Mouse (Mus musculus): ENCODE measurements around the gene Prkca.

- TF ChIP-seq EP300 (IDR thresholded peaks at IDR 0.05; ENCODE audit: low read depth in 1 of 2, low read length in 2 of 2) (no peak), ZNF384 (IDR thresholded peaks at IDR 0.05; ENCODE audit: low read depth, low read length) (no peak), ELF1 (IDR thresholded peaks at IDR 0.05; ENCODE audit: low read depth, low read length) (no peak), TAL1 (IDR thresholded peaks at IDR 0.05; ENCODE audit: low read length) (no peak), CTCF (IDR thresholded peaks at IDR 0.05 in 2 of 3, conservative IDR thresholded peaks at IDR 0.05 in 1 of 3; ENCODE audit: control insufficient read depth in 1 of 3, insufficient read depth in 1 of 3, low read depth in 2 of 3, low read length in 3 of 3, poor library complexity in 1 of 3, severe bottlenecking in 1 of 3) (no peak), GABPA (IDR thresholded peaks at IDR 0.05; ENCODE audit: low read depth, low read length) (no peak), USF2 (IDR thresholded peaks at IDR 0.05; ENCODE audit: borderline replicate concordance in 1 of 2, insufficient read depth in 1 of 2, low read depth in 1 of 2, low read length in 2 of 2) (no peak), ZC3H11A (IDR thresholded peaks at IDR 0.05; ENCODE audit: low read depth, low read length) (no peak), E2F4 (IDR thresholded peaks at IDR 0.05; ENCODE audit: borderline replicate concordance, low read depth, low read length) (no peak), MYB (IDR thresholded peaks at IDR 0.05; ENCODE audit: low read depth, low read length) (no peak), ETS1 (IDR thresholded peaks at IDR 0.05; ENCODE audit: low read depth, low read length) (no peak)
These were observed 165.5 kb downstream of the Prkca start for GRCm38 (mm10) chr11:108178258-108178657.

Data from MEL (cell line).